Mouse (Mus musculus): ENCODE data around the gene Zfp462. TPM values are rescaled to one million over a fixed set of nuclear protein-coding genes. Genes with fewer than 3 reads are reported as not detected.
"Not testable (repeated sequence)": the region's sequence is repeated elsewhere in the genome, so short reads cannot be mapped to it uniquely, and the experiment has no call there.

The Zfp462 gene
- polyA plus RNA-seq, 1 experiment from 2014 or later = 20.2 TPM

DNA sequence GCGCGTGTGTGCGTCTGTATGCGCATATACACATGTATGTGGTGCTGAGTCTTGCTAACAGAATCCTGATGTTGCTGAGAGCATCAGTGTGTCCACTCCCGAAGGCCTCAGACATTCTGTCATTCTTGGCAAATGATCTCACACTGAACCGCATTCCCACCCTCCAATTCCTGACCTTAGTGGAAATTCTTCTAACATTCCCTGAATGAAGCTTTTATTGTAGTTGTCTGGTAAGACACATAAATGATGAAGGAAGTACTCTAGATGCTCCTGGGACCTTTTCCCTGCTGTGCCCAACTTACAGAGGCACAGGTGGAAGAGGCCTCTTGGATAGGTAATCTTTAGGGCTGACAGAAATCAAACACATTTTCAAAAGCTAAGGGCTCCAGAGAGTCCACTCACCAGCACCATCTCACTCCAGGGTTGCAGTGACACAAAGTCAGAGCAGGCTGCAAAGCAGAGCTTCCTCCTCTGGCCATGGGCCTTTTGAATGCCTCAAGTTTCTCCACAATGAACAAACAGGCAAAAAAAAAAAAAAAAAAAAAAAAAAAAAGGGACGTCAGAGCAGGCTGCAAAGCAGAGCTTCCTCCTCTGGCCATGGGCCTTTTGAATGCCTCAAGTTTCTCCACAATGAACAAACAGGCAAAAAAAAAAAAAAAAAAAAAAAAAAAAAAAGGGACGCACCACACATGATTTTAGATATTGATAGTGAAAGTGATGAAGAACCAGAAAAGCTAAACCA lies 17.4 kb upstream of the Zfp462 start:
- not testable (repeated sequence) for H3K27ac ChIP-seq (ENCODE audit: low read depth, low read length); ATAC-seq (ENCODE audit: low FRiP score)
- 84% methylated on average over 8 of the region's 8 CpGs for WGBS

DNA sequence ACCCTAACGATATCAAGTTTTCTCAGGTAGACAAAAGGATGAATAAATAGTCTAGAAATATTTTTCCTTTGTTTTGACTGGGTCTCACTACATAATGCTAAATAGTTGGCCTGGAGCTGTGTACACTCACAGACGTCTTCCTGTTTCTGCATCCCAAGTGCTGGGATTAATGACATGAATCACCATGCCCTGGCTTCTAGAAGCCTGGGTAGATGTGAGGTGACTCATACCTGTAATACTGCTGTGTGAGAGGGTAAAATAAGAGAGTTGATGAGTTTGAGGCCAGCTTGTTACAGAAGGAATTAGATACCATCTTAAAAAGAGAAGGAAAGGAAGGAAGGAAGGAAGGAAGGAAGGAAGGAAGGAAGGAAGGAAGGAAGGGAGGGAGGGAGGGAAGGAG lies 15.2 kb upstream of the Zfp462 start:
- no peak overlapping the region for H3K4me3 ChIP-seq (ENCODE audit: low read depth, low read length)
- no peaks in the 10 kb centered on the region for H3K27me3 ChIP-seq (ENCODE audit: control insufficient read depth, insufficient read depth, low read length)
- no peaks in the 10 kb centered on the region for H3K9me3 ChIP-seq (ENCODE audit: control insufficient read depth, low read length)
- DNase-seq (ENCODE audit: low spot score, missing footprints) (no peak), ATAC-seq (ENCODE audit: low FRiP score) (no peak)
- WGBS = 81% methylated on average over 2 of the region's 2 CpGs
- no peak overlapping the region for H3K4me2 ChIP-seq
- no peaks in the 10 kb centered on the region for H3K36me3 ChIP-seq (ENCODE audit: control insufficient read depth, insufficient read depth, low read length)
- H3K27ac ChIP-seq (ENCODE audit: low read depth, low read length) = no peak overlapping the region
- no peak overlapping the region for H3K9ac ChIP-seq (ENCODE audit: low read length)
- no peaks in the 10 kb centered on the region for H3K4me1 ChIP-seq (ENCODE audit: control insufficient read depth, insufficient read depth, low read length)

More for the DNA sequence above, 17.4 kb upstream of the Zfp462 start:
- not testable (repeated sequence) for H3K4me3 ChIP-seq (ENCODE audit: low read depth, low read length); H3K9ac ChIP-seq (ENCODE audit: low read length); H3K4me1 ChIP-seq (ENCODE audit: control insufficient read depth, insufficient read depth, low read length); H3K36me3 ChIP-seq (ENCODE audit: control insufficient read depth, insufficient read depth, low read length); H3K4me2 ChIP-seq; H3K9me3 ChIP-seq (ENCODE audit: control insufficient read depth, low read length); DNase-seq (ENCODE audit: low spot score, missing footprints); H3K27me3 ChIP-seq (ENCODE audit: control insufficient read depth, insufficient read depth, low read length)

DNA sequence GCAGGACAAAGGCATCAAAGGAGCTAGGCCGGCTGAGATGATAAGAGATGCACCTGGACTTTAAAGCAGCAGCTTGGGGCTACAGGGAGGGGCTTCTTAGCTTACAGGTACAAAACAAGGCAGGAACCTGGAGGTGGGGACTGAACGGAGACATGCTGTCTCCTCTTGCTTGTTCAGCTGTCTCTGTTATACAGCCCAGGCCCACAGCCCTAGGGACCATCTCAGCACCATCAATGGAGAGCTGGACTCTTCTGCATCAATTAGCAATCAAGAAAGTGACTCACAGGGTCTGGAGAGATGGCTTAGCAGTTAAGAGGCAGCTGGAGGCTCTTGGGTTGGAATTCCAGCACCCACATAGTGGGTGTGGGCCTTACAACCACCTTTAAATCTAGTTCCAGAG lies 12.2 kb upstream of the Zfp462 start:
- no peak for DNase-seq (ENCODE audit: low spot score, missing footprints)
- H3K27ac ChIP-seq (ENCODE audit: low read depth, low read length) = no peak overlapping the region
- no peak overlapping the region for H3K9ac ChIP-seq (ENCODE audit: low read length)
- H3K4me2 ChIP-seq = no peak overlapping the region
- no peaks in the 10 kb centered on the region for H3K9me3 ChIP-seq (ENCODE audit: control insufficient read depth, low read length)
- no peaks in the 10 kb centered on the region for H3K4me1 ChIP-seq (ENCODE audit: control insufficient read depth, insufficient read depth, low read length)
- no peak for ATAC-seq (ENCODE audit: low FRiP score)
- 49% methylated on average over 2 of the region's 2 CpGs for WGBS
- H3K36me3 ChIP-seq (ENCODE audit: control insufficient read depth, insufficient read depth, low read length) = no peaks in the 10 kb centered on the region
- no peaks in the 10 kb centered on the region for H3K27me3 ChIP-seq (ENCODE audit: control insufficient read depth, insufficient read depth, low read length)
- H3K4me3 ChIP-seq (ENCODE audit: low read depth, low read length) = no peak overlapping the region

GRCm38 (mm10) chr4:54937161-54937560 lies 7.7 kb upstream of the Zfp462 start:
- no peaks in the 10 kb centered on the region for H3K27me3 ChIP-seq (ENCODE audit: control insufficient read depth, insufficient read depth, low read length)
- no peaks in the 10 kb centered on the region for H3K4me1 ChIP-seq (ENCODE audit: control insufficient read depth, insufficient read depth, low read length)
- no peaks in the 10 kb centered on the region for H3K36me3 ChIP-seq (ENCODE audit: control insufficient read depth, insufficient read depth, low read length)
- no peak overlapping the region for H3K4me3 ChIP-seq (ENCODE audit: low read depth, low read length)
- ATAC-seq (ENCODE audit: low FRiP score) = no peak
- no peak overlapping the region for H3K9ac ChIP-seq (ENCODE audit: low read length)
- DNase-seq (ENCODE audit: low spot score, missing footprints) = no peak
- 90% methylated on average over 1 of the region's 1 CpGs for WGBS
- H3K27ac ChIP-seq (ENCODE audit: low read depth, low read length) = no peak overlapping the region
- no peak overlapping the region for H3K4me2 ChIP-seq
- H3K9me3 ChIP-seq (ENCODE audit: control insufficient read depth, low read length) = no peaks in the 10 kb centered on the region

GRCm38 (mm10) chr4:54945603-54946445 lies 976 bp downstream of the Zfp462 start:
- Histone ChIP-seq H3K27me3 (ENCODE audit: control insufficient read depth, insufficient read depth, low read length) (no peaks in the 10 kb centered on the region), H3K4me1 (ENCODE audit: control insufficient read depth, insufficient read depth, low read length) (peaks cover 6% of the 10 kb centered on the region), H3K36me3 (ENCODE audit: control insufficient read depth, insufficient read depth, low read length) (no peaks in the 10 kb centered on the region), H3K9me3 (ENCODE audit: control insufficient read depth, low read length) (no peaks in the 10 kb centered on the region), H3K27ac (ENCODE audit: low read depth, low read length) (peak overlapping the region; percentile 98), H3K9ac (ENCODE audit: low read length) (peak overlapping the region; percentile 95), H3K4me2 (peak overlapping the region; percentile 81), H3K4me3 (ENCODE audit: low read depth, low read length) (peak overlapping the region; percentile 93)
- under 1% methylated on average over 36 of the region's 36 CpGs for WGBS
- DNase-seq (ENCODE audit: low spot score, missing footprints) (peak; percentile 98), ATAC-seq (ENCODE audit: low FRiP score) (peak; percentile 54)

DNA sequence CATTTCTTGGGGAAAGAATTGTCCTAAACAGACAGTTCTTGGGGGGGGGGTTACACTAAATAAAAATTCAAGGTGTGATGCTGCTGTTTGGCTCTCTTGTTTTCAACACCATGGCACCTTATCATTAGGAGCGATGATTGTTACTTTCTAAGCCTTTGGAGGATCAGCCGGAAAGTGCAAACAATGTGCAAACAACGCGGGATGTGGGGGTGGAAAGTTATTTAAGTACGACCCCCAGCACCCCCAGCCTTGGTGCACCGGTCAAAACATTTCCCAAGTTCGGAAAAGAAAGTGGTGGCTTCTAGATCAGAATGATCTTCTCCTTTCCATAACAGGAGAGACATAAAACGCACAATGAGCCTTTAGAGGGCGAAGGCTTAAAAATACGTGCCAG lies 1.8 kb downstream of the Zfp462 start:
- peaks cover 11% of the 10 kb centered on the region for H3K4me1 ChIP-seq (ENCODE audit: control insufficient read depth, insufficient read depth, low read length)
- WGBS = under 1% methylated on average over 10 of the region's 10 CpGs
- peak overlapping the region; percentile 81 for H3K4me2 ChIP-seq
- H3K27ac ChIP-seq (ENCODE audit: low read depth, low read length) = peak overlapping the region; percentile 98
- DNase-seq (ENCODE audit: low spot score, missing footprints) (no peak), ATAC-seq (ENCODE audit: low FRiP score) (no peak)
- peak overlapping the region; percentile 95 for H3K9ac ChIP-seq (ENCODE audit: low read length)
- H3K9me3 ChIP-seq (ENCODE audit: control insufficient read depth, low read length) = no peaks in the 10 kb centered on the region
- H3K4me3 ChIP-seq (ENCODE audit: low read depth, low read length) = peak overlapping the region; percentile 93
- H3K27me3 ChIP-seq (ENCODE audit: control insufficient read depth, insufficient read depth, low read length) = no peaks in the 10 kb centered on the region
- H3K36me3 ChIP-seq (ENCODE audit: control insufficient read depth, insufficient read depth, low read length) = no peaks in the 10 kb centered on the region

- H3K9ac ChIP-seq (ENCODE audit: low read length) = peak overlapping the region; percentile 95
- peak; percentile 97 for DNase-seq (ENCODE audit: low spot score, missing footprints)
- H3K4me2 ChIP-seq = peak overlapping the region; percentile 81
- under 1% methylated on average over 31 of the region's 35 CpGs for WGBS
- H3K27me3 ChIP-seq (ENCODE audit: control insufficient read depth, insufficient read depth, low read length) = no peaks in the 10 kb centered on the region
- peak; percentile 64 for ATAC-seq (ENCODE audit: low FRiP score)
- no peaks in the 10 kb centered on the region for H3K36me3 ChIP-seq (ENCODE audit: control insufficient read depth, insufficient read depth, low read length)
- H3K9me3 ChIP-seq (ENCODE audit: control insufficient read depth, low read length) = no peaks in the 10 kb centered on the region
- peaks cover 13% of the 10 kb centered on the region for H3K4me1 ChIP-seq (ENCODE audit: control insufficient read depth, insufficient read depth, low read length)
- H3K4me3 ChIP-seq (ENCODE audit: low read depth, low read length) = peak overlapping the region; percentile 93
- peak overlapping the region; percentile 98 for H3K27ac ChIP-seq (ENCODE audit: low read depth, low read length)
Observed at GRCm38 (mm10) chr4:54947056-54947990, 2.5 kb downstream of the Zfp462 start.

DNA sequence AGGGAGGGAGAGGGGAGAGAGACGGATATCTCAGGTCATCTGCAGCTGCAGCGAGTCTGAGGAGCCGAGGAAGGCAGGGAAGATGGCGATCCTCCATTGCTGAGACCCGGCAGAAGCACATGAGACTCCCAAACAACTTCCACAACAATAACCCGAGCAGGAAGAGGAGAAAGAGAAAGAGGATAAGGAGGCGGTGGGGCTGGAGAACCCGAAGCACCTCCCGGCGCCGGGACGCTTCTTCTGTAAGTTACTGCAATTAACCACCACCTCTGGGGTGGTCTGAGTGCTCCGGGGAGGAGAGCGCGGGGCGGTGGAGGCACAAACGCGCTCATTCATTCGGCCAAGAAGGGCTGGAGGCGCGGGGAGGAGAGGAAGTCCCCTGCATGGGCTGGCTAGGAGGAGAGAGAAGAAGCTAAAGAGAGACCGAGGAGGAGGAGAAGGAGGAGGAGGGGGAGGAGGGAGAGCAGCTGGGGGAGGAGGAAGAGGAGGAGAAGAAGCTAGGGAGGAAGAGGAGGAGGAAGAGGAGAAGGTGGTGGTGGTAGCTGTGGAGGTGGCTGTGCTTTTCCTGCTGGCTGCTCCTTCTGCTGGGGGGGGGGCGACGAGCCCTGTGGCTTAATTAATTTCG lies 3.3 kb downstream of the Zfp462 start:
- peak; percentile 97 for DNase-seq (ENCODE audit: low spot score, missing footprints)
- Histone ChIP-seq H3K4me2 (peak overlapping the region; percentile 67), H3K27ac (ENCODE audit: low read depth, low read length) (peak overlapping the region; percentile 98), H3K36me3 (ENCODE audit: control insufficient read depth, insufficient read depth, low read length) (no peaks in the 10 kb centered on the region), H3K27me3 (ENCODE audit: control insufficient read depth, insufficient read depth, low read length) (no peaks in the 10 kb centered on the region), H3K4me3 (ENCODE audit: low read depth, low read length) (peak overlapping the region; percentile 93), H3K9me3 (ENCODE audit: control insufficient read depth, low read length) (no peaks in the 10 kb centered on the region), H3K4me1 (ENCODE audit: control insufficient read depth, insufficient read depth, low read length) (peaks cover 16% of the 10 kb centered on the region), H3K9ac (ENCODE audit: low read length) (peak overlapping the region; percentile 95)
- 1% methylated on average over 24 of the region's 25 CpGs for WGBS
- ATAC-seq (ENCODE audit: low FRiP score) = peak; percentile 14; the same call in 1 of the 2 replicates
